Mouse (Mus musculus) heart, embryonic 15.5 days (tissue): ENCODE measurements around the gene A930002H24Rik. TPM values are rescaled to one million over a fixed set of nuclear protein-coding genes. Genes with fewer than 3 reads are reported as not detected.

Source experiments
- ATAC-seq: fragments of 200-750 bp; cut with Nextera tagmentation; replicated peaks from 2 replicates; pipeline ENCODE4 v1.8.0; 2017; ENCODE audit warnings: low read depth, moderate TSS enrichment; ENCODE audit not compliant: insufficient number of reproducible peaks, insufficient read depth, low FRiP score
- H3K27ac ChIP-seq: fragments of 300-500 bp; sonication (generic); 2 replicates; pipeline ENCODE4 v1.5.1; 2015; ENCODE audit warnings: mild to moderate bottlenecking, inconsistent platforms
- H3K27me3 ChIP-seq: fragments of 300-500 bp; sonication (generic); 2 replicates; pipeline ENCODE4 v1.6.1; 2015; ENCODE audit warnings: inconsistent platforms
- H3K36me3 ChIP-seq: fragments of 300-500 bp; sonication (generic); 2 replicates; pipeline ENCODE4 v1.6.1; 2015; ENCODE audit warnings: mild to moderate bottlenecking, inconsistent platforms
- H3K4me1 ChIP-seq: fragments of 300-500 bp; sonication (generic); replicated peaks from 2 replicates; pipeline ENCODE4 v1.6.1; 2015; ENCODE audit warnings: inconsistent platforms
- H3K4me2 ChIP-seq: fragments of 300-500 bp; sonication (generic); 2 replicates; pipeline ENCODE4 v1.6.1; 2015; ENCODE audit warnings: inconsistent platforms, mild to moderate bottlenecking, moderate library complexity
- H3K4me3 ChIP-seq: fragments of 300-500 bp; sonication (generic); 2 replicates; pipeline ENCODE4 v1.5.1; 2015; ENCODE audit warnings: mild to moderate bottlenecking, inconsistent platforms
- H3K9ac ChIP-seq: fragments of 300-500 bp; sonication (generic); 2 replicates; pipeline ENCODE4 v1.6.1; 2015; ENCODE audit warnings: mild to moderate bottlenecking, inconsistent platforms
- H3K9me3 ChIP-seq: fragments of 300-500 bp; sonication (generic); replicated peaks from 2 replicates; pipeline ENCODE4 v1.6.1; 2016; ENCODE audit warnings: inconsistent platforms
- WGBS: fragments of 180-500 bp; shearing (Covaris S2); methylation state at CpG from one replicate; pipeline ENCODE4 v1.1.7; 2015; ENCODE audit warnings: mixed read lengths; 5-methylcytosine and 5-hydroxymethylcytosine counted together
- polyA plus RNA-seq: library from polyadenylated mRNA; unstranded; fragments of >200 nt; fragmentation: Nextera tagmentation; extraction: Ambion mirVana; gene quantifications from 2 replicates; pipeline ENCODE4 v1.2.1, GENCODE M21; 2015

A930002H24Rik gene
- polyA plus RNA-seq, 1 experiment from 2014 or later, result 2.8 TPM

GRCm38 (mm10) chr17:63836223-63836622, 27.4 kb downstream of the A930002H24Rik start:
- Histone ChIP-seq H3K27ac (no peak overlapping the region), H3K9me3 (no peaks in the 10 kb centered on the region), H3K27me3 (no peaks in the 10 kb centered on the region), H3K36me3 (no peaks in the 10 kb centered on the region), H3K4me1 (no peaks in the 10 kb centered on the region), H3K4me3 (no peak overlapping the region), H3K9ac (no peak overlapping the region), H3K4me2 (no peak overlapping the region)
- WGBS, result 87% methylated on average over 2 of the region's 2 CpGs
- ATAC-seq, result no peak

- no peak for ATAC-seq
These were observed 32.0 kb downstream of the A930002H24Rik start for GRCm38 (mm10) chr17:63831550-63831949.

GRCm38 (mm10) chr17:63828561-63829332, 34.8 kb downstream of the A930002H24Rik start:
- H3K27ac ChIP-seq, result no peak overlapping the region
- H3K4me1 ChIP-seq, result no peaks in the 10 kb centered on the region
- WGBS, result 58% methylated on average over 5 of the region's 5 CpGs
- H3K27me3 ChIP-seq, result no peaks in the 10 kb centered on the region
- no peaks in the 10 kb centered on the region for H3K36me3 ChIP-seq
- H3K9me3 ChIP-seq, result no peaks in the 10 kb centered on the region
- H3K4me2 ChIP-seq, result no peak overlapping the region
- no peak for ATAC-seq
- H3K9ac ChIP-seq, result no peak overlapping the region
- H3K4me3 ChIP-seq, result no peak overlapping the region

More at GRCm38 (mm10) chr17:63831550-63831949, 32.0 kb downstream of the A930002H24Rik start:
- Histone ChIP-seq H3K27ac (no peak overlapping the region), H3K4me2 (no peak overlapping the region), H3K4me1 (no peaks in the 10 kb centered on the region), H3K27me3 (no peaks in the 10 kb centered on the region), H3K9me3 (no peaks in the 10 kb centered on the region), H3K4me3 (no peak overlapping the region), H3K9ac (no peak overlapping the region), H3K36me3 (no peaks in the 10 kb centered on the region)
- WGBS, result 68% methylated on average over 4 of the region's 4 CpGs

GRCm38 (mm10) chr17:63826767-63827166, 36.8 kb downstream of the A930002H24Rik start:
- Histone ChIP-seq H3K9ac (no peak overlapping the region), H3K27ac (no peak overlapping the region), H3K4me1 (no peaks in the 10 kb centered on the region), H3K4me2 (no peak overlapping the region), H3K27me3 (no peaks in the 10 kb centered on the region), H3K36me3 (no peaks in the 10 kb centered on the region), H3K4me3 (no peak overlapping the region), H3K9me3 (no peaks in the 10 kb centered on the region)
- no peak for ATAC-seq
- WGBS, result 69% methylated on average over 7 of the region's 7 CpGs

- no peaks in the 10 kb centered on the region for H3K36me3 ChIP-seq
- no peak overlapping the region for H3K27ac ChIP-seq
- ATAC-seq, result no peak
- no peak overlapping the region for H3K4me2 ChIP-seq
- no peaks in the 10 kb centered on the region for H3K27me3 ChIP-seq
- H3K4me3 ChIP-seq, result no peak overlapping the region
- WGBS, result 78% methylated on average over 8 of the region's 8 CpGs
- no peak overlapping the region for H3K9ac ChIP-seq
- no peaks in the 10 kb centered on the region for H3K9me3 ChIP-seq
- no peaks in the 10 kb centered on the region for H3K4me1 ChIP-seq
These were observed 37.4 kb downstream of the A930002H24Rik start for GRCm38 (mm10) chr17:63826196-63826595.

- no peak for ATAC-seq
- H3K4me3 ChIP-seq, result no peak overlapping the region
- H3K27ac ChIP-seq, result no peak overlapping the region
- H3K4me2 ChIP-seq, result no peak overlapping the region
- WGBS, result 88% methylated on average over 4 of the region's 4 CpGs
- H3K36me3 ChIP-seq, result no peaks in the 10 kb centered on the region
- H3K4me1 ChIP-seq, result no peaks in the 10 kb centered on the region
- no peaks in the 10 kb centered on the region for H3K27me3 ChIP-seq
- H3K9ac ChIP-seq, result no peak overlapping the region
- H3K9me3 ChIP-seq, result no peaks in the 10 kb centered on the region
These were observed 39.5 kb downstream of the A930002H24Rik start for GRCm38 (mm10) chr17:63824141-63824540.

- no peak overlapping the region for H3K4me2 ChIP-seq
These were observed 45.1 kb downstream of the A930002H24Rik start for GRCm38 (mm10) chr17:63818444-63819027.

GRCm38 (mm10) chr17:63813552-63813951, 50.0 kb downstream of the A930002H24Rik start:
- WGBS, result 83% methylated on average over 6 of the region's 6 CpGs
- no peak overlapping the region for H3K4me3 ChIP-seq
- H3K27ac ChIP-seq, result no peak overlapping the region
- H3K4me1 ChIP-seq, result peaks cover 6% of the 10 kb centered on the region
- no peaks in the 10 kb centered on the region for H3K36me3 ChIP-seq
- no peaks in the 10 kb centered on the region for H3K27me3 ChIP-seq
- no peak overlapping the region for H3K4me2 ChIP-seq
- no peak for ATAC-seq
- no peaks in the 10 kb centered on the region for H3K9me3 ChIP-seq
- H3K9ac ChIP-seq, result no peak overlapping the region

More at GRCm38 (mm10) chr17:63818444-63819027, 45.1 kb downstream of the A930002H24Rik start:
- WGBS, result 59% methylated on average over 10 of the region's 10 CpGs
- Histone ChIP-seq H3K27me3 (no peaks in the 10 kb centered on the region), H3K36me3 (no peaks in the 10 kb centered on the region), H3K4me1 (no peaks in the 10 kb centered on the region), H3K4me3 (no peak overlapping the region), H3K27ac (no peak overlapping the region), H3K9ac (no peak overlapping the region), H3K9me3 (no peaks in the 10 kb centered on the region)
- no peak for ATAC-seq

Other genes with a start within 250 kb of the A930002H24Rik start
- 20.5 and 24.4 TPM in 2 replicates for gene Fer, start 729 bp downstream of the A930002H24Rik start, polyA plus RNA-seq